Mouse (Mus musculus) CD8-positive naive resting alpha-beta T cell, adult 2 months (primary cell): Measurements from ENCODE around the gene Zdhhc9.

Source experiments
- DNase-seq, 2 experiments: peaks; one replicate each; pipeline ENCODE4 v3.0.0; 2022; ENCODE audit warnings: low read depth in 2 of 2, low spot score in 2 of 2

Zdhhc9 gene

GRCm38 (mm10) chrX:48127502-48128218 lies 81.0 kb downstream of the Zdhhc9 start:
- no peak for DNase-seq

GRCm38 (mm10) chrX:48126903-48127476 lies 81.7 kb downstream of the Zdhhc9 start:
- DNase-seq = no peak

DNA sequence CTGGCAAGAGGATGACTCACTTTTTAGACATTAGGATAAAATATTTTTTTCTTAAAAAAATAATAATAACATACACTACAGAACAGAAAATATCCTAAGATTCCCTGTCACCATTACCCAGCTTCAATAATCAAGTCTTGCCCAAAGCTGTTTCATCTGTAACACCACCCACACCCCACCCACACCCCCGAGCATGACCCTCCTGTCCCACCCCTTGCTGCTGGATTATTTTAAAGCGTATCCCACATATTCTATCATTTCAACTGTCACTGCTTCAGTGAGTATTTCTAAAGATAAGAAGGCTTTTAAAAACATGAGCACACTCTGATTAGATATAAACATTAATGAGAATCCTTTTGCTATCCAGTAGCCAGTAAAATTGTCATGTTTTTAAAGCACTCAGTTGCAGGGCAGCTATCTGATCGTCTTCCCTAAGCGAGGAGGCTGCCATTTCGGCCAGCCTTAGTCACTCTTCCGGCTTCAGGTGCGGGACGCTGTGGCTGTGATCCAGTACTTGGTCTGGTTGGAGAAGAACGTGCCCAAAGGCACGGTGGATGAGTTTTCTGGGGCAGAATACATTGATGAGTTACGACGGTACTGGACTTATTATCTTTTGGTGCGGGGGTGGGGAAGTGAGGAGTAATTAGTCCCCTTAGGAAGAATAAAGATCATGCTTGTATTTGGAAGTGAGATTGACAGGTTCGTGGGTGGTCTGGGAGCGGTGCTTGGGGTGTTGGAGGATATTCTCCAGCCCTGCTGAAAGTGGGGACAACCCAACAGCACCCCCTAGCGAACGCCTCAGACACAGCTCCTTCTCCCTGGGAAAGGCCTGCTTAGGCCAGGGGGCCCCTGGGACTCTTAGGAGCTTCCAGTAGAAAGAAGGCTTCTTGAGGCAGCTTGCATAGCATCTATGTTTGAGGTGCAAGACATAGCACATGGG lies 84.3 kb downstream of the Zdhhc9 start:
- DNase-seq = peak; percentile 48 to 67
